Mouse (Mus musculus) yolk sac, embryonic 10.5 days (tissue): ENCODE measurements at regions not wholly inside any gene's neighbourhood (a gene's known extent, or its start where the extent isn't known, plus 50 kb on each side); places are given as distances from the start of the nearest gene placed in this dataset.

Experiments used
- DNase-seq: peaks from one replicate; pipeline ENCODE4 v3.0.0-alpha.2; 2017; ENCODE audit warnings: low spot score

DNA sequence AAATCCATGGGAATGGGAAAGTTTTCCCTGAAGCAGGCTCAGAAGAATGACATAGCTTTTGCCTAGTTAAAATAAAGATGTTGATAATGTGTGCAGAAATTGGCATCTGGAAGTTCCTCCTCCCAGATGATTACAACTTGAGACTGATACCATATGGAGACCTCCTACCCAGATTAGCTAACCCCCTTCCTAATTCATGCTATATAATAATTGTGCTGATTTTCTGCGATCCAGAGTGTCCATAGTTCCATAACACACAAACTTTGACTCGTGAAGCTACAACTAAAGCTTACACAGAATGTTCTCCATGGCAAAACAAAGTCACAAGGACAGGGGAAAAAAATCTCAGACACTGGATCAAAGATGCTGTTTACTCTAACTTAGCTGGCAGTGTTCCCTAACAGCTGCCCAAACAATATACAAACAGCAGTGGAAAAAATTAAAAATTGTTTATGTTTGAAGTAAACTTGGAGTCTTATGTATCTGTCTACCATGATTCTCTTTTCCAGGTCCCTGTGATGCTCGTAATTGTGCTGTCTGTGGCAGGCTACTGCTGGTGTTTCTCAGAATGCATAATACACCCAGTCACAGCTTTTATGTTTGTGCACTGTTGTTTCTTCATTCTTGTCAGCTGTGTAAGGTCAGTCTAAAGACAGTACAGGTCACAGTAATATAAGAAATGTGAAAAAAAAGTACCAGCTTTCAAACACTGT, 1978.8 kb upstream of the A830018L16Rik start:
- DNase-seq, result no peak

DNA sequence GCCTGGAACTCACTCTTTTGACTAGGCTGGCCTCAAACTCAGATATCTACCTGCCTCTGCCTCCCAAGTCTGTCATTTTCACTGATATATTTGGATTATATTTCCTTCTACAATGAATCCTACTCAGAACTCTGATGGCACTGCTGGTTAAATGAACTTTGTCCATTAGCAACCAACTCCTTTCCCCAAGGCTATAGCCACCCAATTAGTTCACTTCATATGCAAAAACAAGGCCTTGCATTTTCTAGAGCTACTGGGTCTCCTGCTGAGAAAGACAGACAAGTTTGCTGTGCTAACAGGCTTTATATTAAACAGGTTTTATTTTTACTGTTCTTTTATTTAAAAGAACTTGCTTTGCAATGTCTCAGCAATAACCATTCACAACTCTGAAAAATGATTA, 1971.0 kb upstream of the A830018L16Rik start:
- no peak for DNase-seq

DNA sequence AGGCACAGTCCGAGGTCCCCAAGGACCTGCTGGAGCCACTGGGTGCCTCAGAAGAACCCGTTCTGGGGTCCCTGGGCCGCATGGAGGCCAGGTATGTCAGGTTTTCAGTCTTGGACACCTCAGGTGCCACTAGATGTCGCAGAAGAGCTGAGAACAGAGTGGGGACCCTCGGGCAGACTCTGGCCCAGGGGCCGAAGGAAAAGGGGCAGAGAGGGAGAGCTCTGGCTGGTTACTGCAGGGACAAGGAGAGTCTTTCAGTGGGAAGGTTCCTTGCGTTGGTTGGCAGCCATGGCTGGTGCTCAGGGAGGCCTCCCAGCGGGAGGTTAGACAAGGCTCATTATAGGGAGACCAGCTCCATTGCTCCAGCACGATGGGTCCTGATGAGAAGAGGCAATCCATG, 1944.4 kb upstream of the A830018L16Rik start:
- peak; percentile 13 for DNase-seq

DNA sequence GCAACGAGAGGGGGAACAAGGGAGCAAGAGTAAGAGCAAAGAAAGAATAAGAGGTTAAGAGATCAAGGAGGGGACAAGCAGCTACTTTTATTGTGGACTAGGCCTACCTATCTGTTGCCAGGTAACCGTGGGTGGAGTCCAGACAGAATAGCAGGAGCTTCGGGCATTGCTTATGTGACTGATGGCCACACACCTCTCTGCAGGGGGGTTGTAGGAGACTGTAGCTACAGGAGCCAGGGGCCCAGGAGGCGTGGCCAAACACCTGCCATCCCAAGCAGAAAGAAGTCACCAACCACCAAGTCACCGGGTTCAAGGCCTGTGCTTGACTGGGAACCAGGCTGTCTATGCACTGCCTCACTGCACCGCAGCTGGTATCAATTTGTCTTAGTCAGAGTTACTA, 1943.9 kb upstream of the A830018L16Rik start:
- DNase-seq, result no peak
